Mouse (Mus musculus) erythroblast, embryonic 14.5 days (primary cell): ENCODE measurements around the gene Snd1. TPM values are rescaled to one million over a fixed set of nuclear protein-coding genes. Genes with fewer than 3 reads are reported as not detected.

Experiments used
- H3K27me3 ChIP-seq: 2 replicates; pipeline ENCODE4 v1.6.1; 2012; ENCODE audit warnings: inconsistent platforms; ENCODE audit not compliant: control insufficient read depth
- H3K36me3 ChIP-seq: 2 replicates; pipeline ENCODE4 v1.6.1; 2012; ENCODE audit warnings: mild to moderate bottlenecking, inconsistent platforms; ENCODE audit not compliant: control insufficient read depth
- H3K4me1 ChIP-seq: 2 replicates; pipeline ENCODE4 v1.6.1; 2012; ENCODE audit warnings: inconsistent platforms; ENCODE audit not compliant: control insufficient read depth
- H3K4me3 ChIP-seq: replicated peaks from 2 replicates; pipeline ENCODE3; 2012; ENCODE audit warnings: moderate library complexity, mild to moderate bottlenecking, inconsistent platforms
- H3K9me3 ChIP-seq: 2 replicates; pipeline ENCODE4 v1.6.1; 2012; ENCODE audit warnings: low read length, inconsistent platforms, mixed read lengths; ENCODE audit not compliant: control insufficient read depth
- GATA1 ChIP-seq: IDR thresholded peaks from 2 replicates; pipeline ENCODE4 v1.6.1; 2012; ENCODE audit warnings: low read length, inconsistent platforms, mixed read lengths
- TAL1 ChIP-seq: IDR thresholded peaks from 3 replicates; pipeline ENCODE4 v1.6.1; 2012; ENCODE audit warnings: low read length, inconsistent platforms, mixed read lengths
- polyA plus RNA-seq: library from polyadenylated mRNA; stranded (reverse); fragments of >175 nt; gene quantifications from 2 replicates; pipeline ENCODE4 v1.2.3, GENCODE M21; 2012

Snd1 gene
- polyA plus RNA-seq, 1 experiment: 1.9 TPM

- no peaks in the 10 kb centered on the region for H3K9me3 ChIP-seq
- no peak for TF ChIP-seq TAL1
- TF ChIP-seq GATA1: no peak
- peaks cover 2% of the 10 kb centered on the region; the same call in 1 of the 2 replicates for H3K4me1 ChIP-seq
- H3K4me3 ChIP-seq: no peak overlapping the region
- no peaks in the 10 kb centered on the region for H3K36me3 ChIP-seq
- H3K27me3 ChIP-seq: peaks cover 13% of the 10 kb centered on the region
Measured at GRCm38 (mm10) chr6:28931636-28932327, 456.8 kb downstream of the Snd1 start.

GRCm38 (mm10) chr6:28932328-28932937, 457.5 kb downstream of the Snd1 start:
- no peaks in the 10 kb centered on the region for H3K36me3 ChIP-seq
- H3K4me3 ChIP-seq: no peak overlapping the region
- no peaks in the 10 kb centered on the region for H3K9me3 ChIP-seq
- TF ChIP-seq TAL1 (no peak), GATA1 (no peak)
- H3K4me1 ChIP-seq: peaks cover 2% of the 10 kb centered on the region; the same call in 1 of the 2 replicates
- peaks cover 13% of the 10 kb centered on the region for H3K27me3 ChIP-seq

- Histone ChIP-seq H3K4me1 (no peaks in the 10 kb centered on the region), H3K9me3 (no peaks in the 10 kb centered on the region), H3K27me3 (peaks cover 13% of the 10 kb centered on the region), H3K36me3 (no peaks in the 10 kb centered on the region), H3K4me3 (no peak overlapping the region)
- TF ChIP-seq TAL1: no peak
- TF ChIP-seq GATA1: no peak
Measured at GRCm38 (mm10) chr6:28935736-28936135, 460.8 kb downstream of the Snd1 start.

GRCm38 (mm10) chr6:28947254-28947653, 472.3 kb downstream of the Snd1 start:
- TF ChIP-seq TAL1 (no peak), GATA1 (no peak)
- Histone ChIP-seq H3K4me3 (no peak overlapping the region), H3K27me3 (peaks cover 2% of the 10 kb centered on the region), H3K4me1 (no peaks in the 10 kb centered on the region), H3K9me3 (no peaks in the 10 kb centered on the region), H3K36me3 (no peaks in the 10 kb centered on the region)

- TF ChIP-seq TAL1: no peak
- no peak for TF ChIP-seq GATA1
- H3K9me3 ChIP-seq: no peaks in the 10 kb centered on the region
Measured at GRCm38 (mm10) chr6:28949269-28949668, 474.3 kb downstream of the Snd1 start.

GRCm38 (mm10) chr6:28955581-28955980, 480.6 kb downstream of the Snd1 start:
- no peaks in the 10 kb centered on the region for H3K27me3 ChIP-seq

More at GRCm38 (mm10) chr6:28949269-28949668, 474.3 kb downstream of the Snd1 start:
- Histone ChIP-seq H3K36me3 (no peaks in the 10 kb centered on the region), H3K4me3 (no peak overlapping the region), H3K4me1 (no peaks in the 10 kb centered on the region), H3K27me3 (peaks cover 2% of the 10 kb centered on the region)

GRCm38 (mm10) chr6:28957486-28957885, 482.5 kb downstream of the Snd1 start:
- H3K27me3 ChIP-seq: no peaks in the 10 kb centered on the region
- no peaks in the 10 kb centered on the region for H3K4me1 ChIP-seq
- TF ChIP-seq TAL1: no peak
- H3K9me3 ChIP-seq: no peaks in the 10 kb centered on the region
- no peak overlapping the region for H3K4me3 ChIP-seq
- no peaks in the 10 kb centered on the region for H3K36me3 ChIP-seq

More at GRCm38 (mm10) chr6:28955581-28955980, 480.6 kb downstream of the Snd1 start:
- no peak for TF ChIP-seq TAL1
- no peaks in the 10 kb centered on the region for H3K9me3 ChIP-seq
- H3K4me1 ChIP-seq: no peaks in the 10 kb centered on the region
- H3K36me3 ChIP-seq: no peaks in the 10 kb centered on the region
- H3K4me3 ChIP-seq: no peak overlapping the region

- Histone ChIP-seq H3K27me3 (no peaks in the 10 kb centered on the region), H3K4me3 (no peak overlapping the region), H3K9me3 (peaks cover 2% of the 10 kb centered on the region; the same call in 1 of the 2 replicates), H3K36me3 (no peaks in the 10 kb centered on the region), H3K4me1 (no peaks in the 10 kb centered on the region)
- TF ChIP-seq TAL1 (no peak), GATA1 (no peak)
Measured at GRCm38 (mm10) chr6:28963178-28963577, 488.2 kb downstream of the Snd1 start.

GRCm38 (mm10) chr6:28965264-28965663, 490.3 kb downstream of the Snd1 start:
- Histone ChIP-seq H3K4me1 (no peaks in the 10 kb centered on the region), H3K36me3 (no peaks in the 10 kb centered on the region), H3K27me3 (no peaks in the 10 kb centered on the region), H3K9me3 (peaks cover 2% of the 10 kb centered on the region; the same call in 1 of the 2 replicates), H3K4me3 (no peak overlapping the region)
- no peak for TF ChIP-seq TAL1
- no peak for TF ChIP-seq GATA1
